Mouse (Mus musculus) retina, postnatal 7 days (tissue): ENCODE measurements around the gene Gm49405.

Experiments used
- DNase-seq: peaks from one replicate; pipeline ENCODE4 v3.0.0-alpha.2; 2012; ENCODE audit warnings: low read depth, low spot score

Gene Gm49405

DNA sequence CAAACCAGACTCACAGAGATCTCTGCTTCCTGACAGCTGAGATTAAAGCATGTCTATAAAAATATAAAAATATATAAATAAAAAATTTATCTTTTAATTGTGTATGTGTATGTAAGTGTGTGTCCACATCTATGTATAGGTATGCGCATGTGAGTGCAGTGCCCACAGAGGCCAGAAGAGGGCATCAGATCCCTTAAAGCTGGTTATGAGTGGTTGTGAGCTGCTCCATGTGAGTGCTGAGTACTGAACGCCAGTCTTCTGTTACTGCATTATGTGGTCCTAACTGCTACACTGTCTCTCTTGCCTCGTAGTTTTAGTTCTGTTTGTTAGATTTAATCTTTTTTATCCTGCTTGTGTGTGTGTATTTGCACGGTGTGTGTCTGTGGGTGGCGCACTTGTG, 50.6 kb downstream of the Gm49405 start:
- no peak for DNase-seq

DNA sequence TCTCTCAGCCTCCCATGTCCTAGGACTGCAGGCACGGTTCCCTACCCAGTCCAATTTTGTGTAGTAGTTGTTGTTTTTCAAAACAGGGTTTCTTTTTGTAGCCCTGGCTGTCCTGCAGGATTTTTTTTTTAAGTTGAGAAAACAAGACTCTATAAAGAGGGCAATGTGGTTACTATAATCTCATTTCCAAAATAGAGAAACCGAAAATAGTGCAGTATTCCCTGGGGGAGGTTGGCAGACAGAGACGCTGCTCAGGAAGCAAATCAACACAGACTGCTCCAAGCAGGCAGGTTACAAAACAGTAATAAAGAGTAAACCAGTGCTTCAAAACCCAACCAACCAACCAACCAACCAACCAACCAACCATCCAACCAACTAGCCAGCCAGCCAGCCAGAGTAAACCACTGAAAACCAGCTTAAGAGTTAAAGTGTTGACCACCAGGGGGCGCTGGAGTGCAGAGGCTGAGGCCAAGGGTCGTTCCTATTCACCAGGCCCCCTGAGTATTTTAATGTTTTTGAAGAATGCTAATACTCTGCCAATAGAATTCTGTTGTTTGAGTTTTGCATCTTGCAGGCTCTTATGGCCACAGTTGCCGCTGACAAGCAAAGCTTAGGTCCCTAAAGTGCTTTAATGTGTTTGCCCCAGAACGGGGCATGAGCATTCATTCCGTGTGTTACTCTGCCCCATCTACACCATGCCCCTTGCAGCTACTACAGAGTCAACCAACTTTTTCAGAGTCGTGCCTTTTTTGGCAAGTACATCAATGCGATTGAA, 51.5 kb downstream of the Gm49405 start:
- DNase-seq = peak; percentile 56

DNA sequence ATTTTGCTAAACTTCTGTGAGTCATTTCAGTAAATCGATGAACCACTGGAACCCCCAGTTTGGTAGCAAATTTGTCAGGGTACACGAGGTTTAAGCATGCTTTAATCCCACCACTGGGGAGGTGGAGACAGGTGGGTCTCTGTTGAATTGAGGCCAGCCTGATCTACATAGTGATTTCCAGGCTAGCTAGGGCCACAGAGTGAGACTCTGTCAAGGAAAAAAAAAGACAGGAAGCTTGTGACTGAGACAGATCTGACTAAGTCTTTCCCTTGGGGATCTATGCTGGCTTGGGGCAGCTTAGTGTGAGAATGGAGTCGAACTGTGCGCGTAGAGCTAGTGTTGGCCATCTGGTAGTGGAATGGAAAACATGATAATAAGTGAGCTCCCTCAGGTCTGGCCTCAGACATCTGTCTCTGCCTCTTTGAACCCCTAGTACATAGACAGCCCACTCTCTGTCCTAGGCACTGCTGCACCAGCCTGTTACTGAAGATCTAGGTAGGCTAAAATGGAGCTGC, 52.1 kb downstream of the Gm49405 start:
- DNase-seq = no peak

DNA sequence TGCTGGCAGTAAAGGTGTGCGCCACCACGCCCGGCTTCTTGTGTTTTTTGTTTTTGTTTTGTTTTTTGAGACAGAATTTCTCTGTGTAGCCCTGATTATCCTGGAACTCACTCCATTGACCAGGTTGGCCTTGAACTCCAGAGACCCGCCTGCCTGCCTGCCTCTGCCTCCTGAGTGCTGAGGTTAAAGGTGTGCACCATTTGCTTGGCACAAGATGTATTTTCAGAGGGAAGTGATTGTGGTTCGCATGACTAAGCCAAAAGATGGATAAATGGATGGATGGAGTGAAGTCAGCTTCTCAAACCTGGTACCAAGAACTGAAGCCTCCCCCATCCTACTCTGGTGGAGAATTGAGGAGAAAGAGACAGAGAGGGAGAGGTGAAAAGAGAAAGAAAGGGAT, 54.2 kb downstream of the Gm49405 start:
- DNase-seq = no peak
